19 mouse cellular contexts compared by ENCODE assay signal in genomic region chr16:22261563-22261962, GRCm38 (mm10). TPM values are rescaled to one million over a fixed set of nuclear protein-coding genes. Genes with fewer than 3 reads are reported as not detected.
DNase-seq lines count a peak whose midpoint lies in the region; ATAC-seq and TF ChIP-seq lines count a peak whose summit lies in the region.
"Had no signal": no experiment of that assay in that cellular context is flagged by ENCODE, and none has a peak within 500 bp of the region (broad histone marks: within the 10 kb centered on the region; RNA-seq: fewer than 3 reads in every experiment).

No protein-coding gene starts in this region.

- no peaks in the 10 kb centered on the region for H3K27me3 ChIP-seq in intestine, embryonic 14.5 days (replicated peaks; ENCODE audit: control insufficient read depth, insufficient read depth, low read length)
- no peaks in the 10 kb centered on the region for H3K27me3 ChIP-seq in intestine, embryonic 16.5 days (replicated peaks; ENCODE audit: control insufficient read depth, insufficient read depth, low read length)
- H3K27me3 ChIP-seq in stomach, embryonic 14.5 days (ENCODE audit: control insufficient read depth, insufficient read depth, low read length) = no peaks in the 10 kb centered on the region
- no peaks in the 10 kb centered on the region for H3K27me3 ChIP-seq in stomach, postnatal 0 days (ENCODE audit: control insufficient read depth, insufficient read depth, low read length)
- H3K27me3 ChIP-seq in liver, embryonic 11.5 days (replicated peaks; ENCODE audit: control insufficient read depth, insufficient read depth, low read length) = no peaks in the 10 kb centered on the region
- H3K27me3 ChIP-seq: embryonic facial prominence, embryonic 13.5 days; kidney, embryonic 15.5 days; limb, embryonic 15.5 days; midbrain, embryonic 12.5 days had no signal

- DNase-seq in intestine, embryonic 14.5 days (ENCODE audit: low spot score) = no peak
- DNase-seq in stomach, postnatal 0 days (ENCODE audit: low spot score) = no peak
- no peak for DNase-seq in liver, embryonic 11.5 days (ENCODE audit: low spot score)
- DNase-seq in cerebellum, adult 11 months = no peak
- no peak for DNase-seq in adrenal gland, adult (ENCODE audit: inconsistent age in 2 of 2, low spot score in 1 of 2)
- DNase-seq: adrenal gland, postnatal 14 days; cerebellum, adult 8-10 months; gastrocnemius, postnatal 25 days; heart, postnatal 4 days; layer of hippocampus, postnatal 36 days; right cerebral cortex, adult 18-20 months; thymus, adult 2 months had no signal

- ATAC-seq in intestine, embryonic 14.5 days (replicated peaks; ENCODE audit: low FRiP score, low TSS enrichment, low read depth) = no peak
- ATAC-seq in intestine, embryonic 16.5 days = no peak
- ATAC-seq in stomach, embryonic 14.5 days (ENCODE audit: insufficient number of reproducible peaks, insufficient read depth, low FRiP score, low read depth) = no peak
- no peak for ATAC-seq in stomach, postnatal 0 days (ENCODE audit: low FRiP score, low TSS enrichment)
- no peak for ATAC-seq in liver, embryonic 11.5 days (replicated peaks; ENCODE audit: low FRiP score)

- TF ChIP-seq CTCF in stomach, postnatal 0 days (IDR thresholded peaks at IDR 0.05; ENCODE audit: low read depth) = no peak

- no peaks in the 10 kb centered on the region for H3K9me3 ChIP-seq in intestine, embryonic 14.5 days (ENCODE audit: control insufficient read depth, low read length)
- no peaks in the 10 kb centered on the region for H3K9me3 ChIP-seq in intestine, embryonic 16.5 days (ENCODE audit: control insufficient read depth, low read length)
- H3K9me3 ChIP-seq in stomach, embryonic 14.5 days (ENCODE audit: control insufficient read depth, low read depth, low read length) = no peaks in the 10 kb centered on the region
- H3K9me3 ChIP-seq in stomach, postnatal 0 days (ENCODE audit: control insufficient read depth, low read length) = no peaks in the 10 kb centered on the region
- no peaks in the 10 kb centered on the region for H3K9me3 ChIP-seq in liver, embryonic 11.5 days (ENCODE audit: control insufficient read depth, low read length)
- H3K9me3 ChIP-seq: embryonic facial prominence, embryonic 13.5 days; kidney, embryonic 15.5 days; limb, embryonic 15.5 days; midbrain, embryonic 12.5 days had no signal

- H3K4me1 ChIP-seq in intestine, embryonic 14.5 days (replicated peaks; ENCODE audit: control insufficient read depth, insufficient read depth, low read length) = peaks cover 27% of the 10 kb centered on the region
- H3K4me1 ChIP-seq in intestine, embryonic 16.5 days (ENCODE audit: control insufficient read depth, insufficient read depth, low read length) = peaks cover 12% of the 10 kb centered on the region
- peaks cover 6% of the 10 kb centered on the region; the same call in 1 of the 2 replicates for H3K4me1 ChIP-seq in stomach, embryonic 14.5 days (ENCODE audit: control insufficient read depth, insufficient read depth, low read length)
- H3K4me1 ChIP-seq in stomach, postnatal 0 days (replicated peaks; ENCODE audit: control insufficient read depth, insufficient read depth) = no peaks in the 10 kb centered on the region; the same call in none of the 2 replicates
- H3K4me1 ChIP-seq in liver, embryonic 11.5 days (replicated peaks; ENCODE audit: control insufficient read depth, insufficient read depth, low read length) = peaks cover 23% of the 10 kb centered on the region

- H3K9ac ChIP-seq in intestine, embryonic 14.5 days (ENCODE audit: low read length) = no peak overlapping the region
- H3K9ac ChIP-seq in intestine, embryonic 16.5 days (ENCODE audit: low read depth, low read length) = no peak overlapping the region
- H3K9ac ChIP-seq in stomach, embryonic 14.5 days (replicated peaks; ENCODE audit: low read depth, low read length) = no peak overlapping the region
- no peak overlapping the region for H3K9ac ChIP-seq in stomach, postnatal 0 days (ENCODE audit: low read length)
- H3K9ac ChIP-seq in liver, embryonic 11.5 days (ENCODE audit: low read depth, low read length) = no peak overlapping the region
- H3K9ac ChIP-seq: embryonic facial prominence, embryonic 13.5 days; kidney, embryonic 15.5 days; limb, embryonic 15.5 days; midbrain, embryonic 12.5 days had no signal

- H3K27ac ChIP-seq in intestine, embryonic 14.5 days (ENCODE audit: low read depth) = no peak overlapping the region
- H3K27ac ChIP-seq in intestine, embryonic 16.5 days (ENCODE audit: low read length) = no peak overlapping the region
- H3K27ac ChIP-seq in stomach, embryonic 14.5 days (ENCODE audit: low read length) = no peak overlapping the region
- H3K27ac ChIP-seq in stomach, postnatal 0 days (replicated peaks) = no peak overlapping the region
- no peak overlapping the region for H3K27ac ChIP-seq in liver, embryonic 11.5 days (ENCODE audit: low read depth, low read length)
- H3K27ac ChIP-seq: embryonic facial prominence, embryonic 13.5 days; kidney, embryonic 15.5 days; limb, embryonic 15.5 days; midbrain, embryonic 12.5 days had no signal

- no peak overlapping the region for H3K4me3 ChIP-seq in intestine, embryonic 14.5 days (ENCODE audit: low read depth, low read length)
- no peak overlapping the region for H3K4me3 ChIP-seq in intestine, embryonic 16.5 days (ENCODE audit: low read length)
- H3K4me3 ChIP-seq in stomach, embryonic 14.5 days (ENCODE audit: low read depth, low read length) = no peak overlapping the region
- no peak overlapping the region for H3K4me3 ChIP-seq in stomach, postnatal 0 days (ENCODE audit: low read depth, low read length)
- no peak overlapping the region for H3K4me3 ChIP-seq in liver, embryonic 11.5 days (ENCODE audit: low read depth, low read length)
- H3K4me3 ChIP-seq: embryonic facial prominence, embryonic 13.5 days; kidney, embryonic 15.5 days; limb, embryonic 15.5 days; midbrain, embryonic 12.5 days had no signal

- no peak for TF ChIP-seq EP300 in stomach, postnatal 0 days (optimal IDR thresholded peaks at IDR 0.05)

- H3K4me2 ChIP-seq in intestine, embryonic 14.5 days (ENCODE audit: low read length) = peak overlapping the region; percentile 84
- H3K4me2 ChIP-seq in intestine, embryonic 16.5 days (ENCODE audit: low read depth, low read length) = no peak overlapping the region
- H3K4me2 ChIP-seq in stomach, embryonic 14.5 days (replicated peaks; ENCODE audit: low read depth, low read length) = 0 out of 2 replicates have a peak overlapping the region, but pooled peaks have one; percentile 11
- H3K4me2 ChIP-seq in stomach, postnatal 0 days (replicated peaks; ENCODE audit: low read depth) = no peak overlapping the region
- peak overlapping the region; percentile 27; the same call in 1 of the 2 replicates for H3K4me2 ChIP-seq in liver, embryonic 11.5 days
- H3K4me2 ChIP-seq: heart, embryonic 11.5 days; limb, embryonic 15.5 days; midbrain, embryonic 12.5 days had no signal

- WGBS in intestine, embryonic 14.5 days = 82% methylated on average over 2 of the region's 2 CpGs
- 83% methylated on average over 2 of the region's 2 CpGs for WGBS in intestine, embryonic 16.5 days
- 75% methylated on average over 2 of the region's 2 CpGs for WGBS in stomach, embryonic 14.5 days
- 57% methylated on average over 2 of the region's 2 CpGs for WGBS in stomach, postnatal 0 days
- WGBS in liver, embryonic 11.5 days = 82% methylated on average over 2 of the region's 2 CpGs

- peaks cover 7% of the 10 kb centered on the region; the same call in 1 of the 2 replicates for H3K36me3 ChIP-seq in intestine, embryonic 14.5 days (ENCODE audit: control insufficient read depth, insufficient read depth, low read length)
- H3K36me3 ChIP-seq in intestine, embryonic 16.5 days (ENCODE audit: control insufficient read depth, insufficient read depth, low read length) = no peaks in the 10 kb centered on the region
- H3K36me3 ChIP-seq in stomach, embryonic 14.5 days (ENCODE audit: control insufficient read depth, insufficient read depth, low read length) = no peaks in the 10 kb centered on the region
- no peaks in the 10 kb centered on the region for H3K36me3 ChIP-seq in stomach, postnatal 0 days (ENCODE audit: control insufficient read depth, insufficient read depth, low read length)
- no peaks in the 10 kb centered on the region for H3K36me3 ChIP-seq in liver, embryonic 11.5 days (ENCODE audit: control insufficient read depth, insufficient read depth, low read length)
- H3K36me3 ChIP-seq: embryonic facial prominence, embryonic 13.5 days; limb, embryonic 15.5 days; midbrain, embryonic 12.5 days had no signal

RNA-seq across cellular contexts. Expression of gene Tra2b, which starts 4.2 kb away (rescaled TPM):
- polyA plus RNA-seq in intestine, embryonic 14.5 days (2014; fragmentation: Nextera tagmentation; extraction: Ambion mirVana) = 325 and 342 TPM in 2 replicates
- polyA plus RNA-seq in intestine, embryonic 16.5 days (2015; fragmentation: Nextera tagmentation; extraction: Ambion mirVana) = 264 and 282 TPM in 2 replicates
- 355 and 370 TPM in 2 replicates for polyA plus RNA-seq in stomach, embryonic 14.5 days (2014; fragmentation: Nextera tagmentation; extraction: Ambion mirVana)
- polyA plus RNA-seq in stomach, postnatal 0 days (2015; fragmentation: Nextera tagmentation; extraction: Ambion mirVana) = 144 and 152 TPM in 2 replicates
- polyA plus RNA-seq in liver, embryonic 11.5 days (2014; fragmentation: Nextera tagmentation; extraction: Ambion mirVana) = 331 and 367 TPM in 2 replicates

Comparison
In these comparisons a context has a peak if more than half of its experiments do, and no peak if none do; other contexts are left out.
1. H3K4me2 ChIP-seq: peak in intestine, embryonic 14.5 days (single experiment), stomach, embryonic 14.5 days (single experiment) and liver, embryonic 11.5 days (single experiment); none in intestine, embryonic 16.5 days (single experiment) and stomach, postnatal 0 days (single experiment).